Mouse (Mus musculus) hindbrain, postnatal 0 days (tissue): ENCODE data around the gene Teddm1b. TPM values are rescaled to one million over a fixed set of nuclear protein-coding genes. Genes with fewer than 3 reads are reported as not detected.

ENCODE experiments used
- ATAC-seq: fragments of 200-750 bp; cut with Nextera tagmentation; 2 replicates; pipeline ENCODE4 v1.8.0; 2017; ENCODE audit warnings: mild to moderate bottlenecking, moderate TSS enrichment, moderate library complexity
- DNase-seq: peaks from one replicate; pipeline ENCODE4 v3.0.0-alpha.2; 2015; ENCODE audit warnings: low spot score
- H3K27ac ChIP-seq: fragments of 300-500 bp; sonication (generic); 2 replicates; pipeline ENCODE4 v1.5.1; 2014; ENCODE audit warnings: mild to moderate bottlenecking
- H3K27me3 ChIP-seq: fragments of 300-500 bp; sonication (generic); 2 replicates; pipeline ENCODE4 v1.6.1; 2014; ENCODE audit warnings: low read length, mixed read lengths; ENCODE audit not compliant: insufficient read depth
- H3K36me3 ChIP-seq: fragments of 300-500 bp; sonication (generic); 2 replicates; pipeline ENCODE4 v1.6.1; 2014; ENCODE audit warnings: low read length, mixed read lengths; ENCODE audit not compliant: insufficient read depth
- H3K4me1 ChIP-seq: fragments of 300-500 bp; sonication (generic); 2 replicates; pipeline ENCODE4 v1.6.1; 2014; ENCODE audit warnings: antibody characterized with exemption, low read length, mixed read lengths; ENCODE audit not compliant: insufficient read depth
- H3K4me2 ChIP-seq: fragments of 300-500 bp; sonication (generic); 2 replicates; pipeline ENCODE4 v1.6.1; 2014; ENCODE audit warnings: low read depth, mild to moderate bottlenecking, low read length, moderate library complexity, mixed read lengths
- H3K4me3 ChIP-seq: fragments of 300-500 bp; sonication (generic); 2 replicates; pipeline ENCODE4 v1.5.1; 2014; ENCODE audit warnings: low read length
- H3K9ac ChIP-seq: fragments of 300-500 bp; sonication (generic); replicated peaks from 2 replicates; pipeline ENCODE4 v1.6.1; 2014; ENCODE audit warnings: mild to moderate bottlenecking, low read length, moderate library complexity, mixed read lengths
- H3K9me3 ChIP-seq: fragments of 300-500 bp; sonication (generic); 2 replicates; pipeline ENCODE4 v1.6.1; 2016; ENCODE audit warnings: low read length, mixed read lengths
- CTCF ChIP-seq: IDR thresholded peaks from 2 replicates; pipeline ENCODE4 v1.5.1; 2016; ENCODE audit warnings: antibody characterized with exemption, control low read depth, low read depth
- WGBS: fragments of 180-500 bp; shearing (Covaris S2); extraction: QIAGEN DNeasy Blood & Tissue Kit; methylation state at CpG from one replicate; pipeline ENCODE4 v1.1.7; 2014; 5-methylcytosine and 5-hydroxymethylcytosine counted together
- microRNA-seq, 2 experiments: library from miRNA; unstranded; fragments of <30 nt; microRNA quantifications; one replicate each; pipeline ENCODE4; 2016
- polyA plus RNA-seq: library from polyadenylated mRNA; unstranded; fragments of >200 nt; fragmentation: Nextera tagmentation; extraction: Ambion mirVana; gene quantifications from 2 replicates; pipeline ENCODE4 v1.2.1, GENCODE M21; 2015
- total RNA-seq: library from RNA; depleted of rRNA; stranded (reverse); fragments of >200 nt; gene quantifications from 2 replicates; pipeline ENCODE4 v1.2.3, GENCODE M21; 2014; rRNA removed

Gene Teddm1b
- total and polyA plus RNA-seq, 2 experiments from 2014 or later: 0.11 TPM; not detected in 1

DNA sequence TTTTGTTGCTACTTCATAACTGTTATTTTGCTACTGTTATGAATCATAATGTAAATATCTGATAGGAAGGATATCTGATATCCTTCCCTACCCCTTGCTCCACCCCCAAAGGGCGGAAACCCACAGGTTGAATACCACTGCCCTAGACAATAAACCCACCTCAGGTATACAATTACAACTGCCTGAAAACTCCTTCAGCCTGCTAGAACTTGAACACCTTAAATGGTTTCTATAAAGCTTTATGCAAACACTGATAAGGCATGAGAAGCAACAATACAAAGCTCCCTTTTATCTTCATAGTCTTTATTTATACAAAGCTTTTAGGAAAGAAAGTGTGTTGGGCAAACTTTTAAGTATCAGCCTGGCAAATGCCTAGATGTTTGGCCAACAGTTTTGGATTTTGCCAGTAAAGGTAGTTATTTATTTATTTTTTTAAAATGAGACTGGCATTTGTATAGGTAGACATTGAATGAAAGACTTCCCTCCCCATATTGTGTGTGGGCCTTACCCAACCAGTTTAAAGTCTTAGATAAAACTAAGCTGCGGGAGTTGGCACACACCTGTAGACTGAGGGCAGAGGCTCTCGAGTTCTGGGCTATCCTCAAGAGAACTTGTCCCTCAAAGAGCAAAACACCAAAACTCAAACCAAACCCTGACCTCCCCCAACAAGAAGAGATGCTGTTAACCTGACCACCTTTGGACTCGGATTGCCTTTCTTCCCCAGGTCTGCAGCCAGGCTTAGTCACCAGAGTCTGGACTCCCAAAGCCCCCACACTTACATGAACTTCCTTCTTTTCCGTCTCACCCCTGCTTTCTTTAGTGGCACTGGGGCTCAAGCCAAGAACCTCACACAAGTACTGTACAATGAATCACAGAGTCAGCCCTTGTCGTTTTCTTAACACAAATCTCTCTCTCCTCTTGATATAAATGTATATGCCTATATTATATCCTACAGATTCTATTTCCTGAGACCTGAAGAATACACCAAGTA is 50.5 kb downstream of the Teddm1b start:
- no peak overlapping the region for H3K4me2 ChIP-seq
- H3K36me3 ChIP-seq: no peaks in the 10 kb centered on the region
- no peak overlapping the region for H3K27ac ChIP-seq
- H3K27me3 ChIP-seq: no peaks in the 10 kb centered on the region
- no peaks in the 10 kb centered on the region for H3K4me1 ChIP-seq
- DNase-seq: no peak
- no peaks in the 10 kb centered on the region for H3K9me3 ChIP-seq
- no peak for ATAC-seq
- no peak for TF ChIP-seq CTCF
- no peak overlapping the region for H3K4me3 ChIP-seq
- 88% methylated on average over 6 of the region's 6 CpGs for WGBS
- no peak overlapping the region for H3K9ac ChIP-seq

Small RNA genes lying within 50 kb of the gene (microRNA-seq; reads per million reads assigned to microRNA genes)
- gene Mir8114: 12.5 to 18.0 reads per million in 2 experiments

Other genes with a start within 250 kb of the Teddm1b start
- 23.9 and 40.1 TPM in 2 replicates for gene Rgs8, start 221.3 kb upstream of the Teddm1b start, total RNA-seq
- 12.5 and 14.1 TPM in 2 replicates for gene Rgs8, start 221.3 kb upstream of the Teddm1b start, polyA plus RNA-seq
- 3.8 and 4.3 TPM in 2 replicates for gene Rgs16, start 134.0 kb upstream of the Teddm1b start, total RNA-seq
- 5.7 and 6.7 TPM in 2 replicates for gene Rgs16, start 134.0 kb upstream of the Teddm1b start, polyA plus RNA-seq
- gene Rnasel, start 124.9 kb upstream of the Teddm1b start, total RNA-seq: 21.6 and 23.3 TPM in 2 replicates
- gene Rnasel, start 124.9 kb upstream of the Teddm1b start, polyA plus RNA-seq: 16.8 and 17.1 TPM in 2 replicates
- 0.14 and 0.37 TPM in 2 replicates for gene Rgsl1, start 30.2 kb upstream of the Teddm1b start, total RNA-seq
- gene Rgsl1, start 30.2 kb upstream of the Teddm1b start, polyA plus RNA-seq: 0.31 and 0.37 TPM in 2 replicates
- not detected in 2 replicates for gene Teddm1a, start 17.4 kb downstream of the Teddm1b start, total RNA-seq
- not detected in 2 replicates for gene Teddm1a, start 17.4 kb downstream of the Teddm1b start, polyA plus RNA-seq
- gene Glul, start 25.6 kb downstream of the Teddm1b start, total RNA-seq: 416 and 422 TPM in 2 replicates
- gene Glul, start 25.6 kb downstream of the Teddm1b start, polyA plus RNA-seq: 308 and 349 TPM in 2 replicates
- 0.72 and 1.6 TPM in 2 replicates for gene Teddm2, start 25.9 kb downstream of the Teddm1b start, total RNA-seq
- gene Teddm2, start 25.9 kb downstream of the Teddm1b start, polyA plus RNA-seq: 1.4 and 1.6 TPM in 2 replicates